Mouse (Mus musculus): Measurements from ENCODE around the gene Arid1b.

The Arid1b gene

DNA sequence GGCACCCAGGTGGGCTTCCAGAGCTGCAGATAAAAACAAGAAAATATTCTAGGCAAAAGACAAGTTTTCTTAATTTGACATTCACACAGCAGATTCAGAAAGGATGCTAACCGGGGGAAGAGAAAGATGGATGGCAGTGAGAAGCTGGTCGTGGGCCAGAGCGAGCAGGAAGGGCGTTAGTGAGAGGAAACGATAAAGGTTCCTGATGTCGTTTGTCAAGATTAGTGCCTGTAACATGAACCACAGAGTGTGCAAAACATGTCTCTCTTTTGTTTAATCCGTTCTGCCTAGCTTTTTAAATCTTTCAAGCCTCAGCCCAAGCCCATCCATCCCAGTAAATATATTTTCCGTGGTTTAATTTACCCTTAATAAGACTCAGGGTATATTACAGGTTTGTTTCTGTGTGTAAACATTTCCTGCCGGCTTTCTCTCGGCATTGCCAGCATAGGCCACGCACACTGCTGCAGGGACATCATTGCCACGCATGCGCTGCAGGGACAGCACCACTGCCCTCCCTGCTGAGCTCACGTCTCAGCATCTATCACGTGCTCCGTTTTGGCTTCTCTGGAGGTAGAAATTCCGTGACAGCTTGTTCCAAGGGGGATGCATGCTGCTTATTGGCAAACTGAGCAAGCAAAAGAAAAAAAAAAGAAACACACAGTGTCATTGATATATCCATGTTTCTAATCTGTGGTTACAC, 255.0 kb downstream of the Arid1b start:
- DNase-seq (ENCODE audit: low spot score), result peak; percentile 62

- no peak for DNase-seq (ENCODE audit: low spot score)
These were observed 255.6 kb downstream of the Arid1b start for GRCm38 (mm10) chr17:5249681-5250180.

DNA sequence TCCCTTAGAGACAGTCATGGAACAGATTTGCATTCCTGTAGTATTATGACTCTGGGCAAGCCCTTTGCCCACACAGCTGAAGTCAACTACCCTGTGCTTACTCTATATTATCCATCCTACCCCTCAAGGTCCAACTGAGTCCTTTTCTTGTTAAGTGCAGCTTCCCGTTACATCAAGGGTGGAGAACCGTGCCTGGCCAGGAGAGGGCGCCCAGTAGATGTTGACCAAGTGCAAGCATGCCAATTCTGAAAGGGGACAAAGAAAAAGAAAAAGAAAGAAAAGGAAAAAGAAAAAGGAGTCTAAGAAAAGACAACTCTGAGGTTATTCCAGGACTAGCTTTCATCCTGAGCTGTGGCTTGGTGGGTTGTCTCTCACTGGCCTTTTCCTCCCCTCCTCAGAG, 258.3 kb downstream of the Arid1b start:
- DNase-seq (ENCODE audit: low spot score), result peak; percentile 86

DNA sequence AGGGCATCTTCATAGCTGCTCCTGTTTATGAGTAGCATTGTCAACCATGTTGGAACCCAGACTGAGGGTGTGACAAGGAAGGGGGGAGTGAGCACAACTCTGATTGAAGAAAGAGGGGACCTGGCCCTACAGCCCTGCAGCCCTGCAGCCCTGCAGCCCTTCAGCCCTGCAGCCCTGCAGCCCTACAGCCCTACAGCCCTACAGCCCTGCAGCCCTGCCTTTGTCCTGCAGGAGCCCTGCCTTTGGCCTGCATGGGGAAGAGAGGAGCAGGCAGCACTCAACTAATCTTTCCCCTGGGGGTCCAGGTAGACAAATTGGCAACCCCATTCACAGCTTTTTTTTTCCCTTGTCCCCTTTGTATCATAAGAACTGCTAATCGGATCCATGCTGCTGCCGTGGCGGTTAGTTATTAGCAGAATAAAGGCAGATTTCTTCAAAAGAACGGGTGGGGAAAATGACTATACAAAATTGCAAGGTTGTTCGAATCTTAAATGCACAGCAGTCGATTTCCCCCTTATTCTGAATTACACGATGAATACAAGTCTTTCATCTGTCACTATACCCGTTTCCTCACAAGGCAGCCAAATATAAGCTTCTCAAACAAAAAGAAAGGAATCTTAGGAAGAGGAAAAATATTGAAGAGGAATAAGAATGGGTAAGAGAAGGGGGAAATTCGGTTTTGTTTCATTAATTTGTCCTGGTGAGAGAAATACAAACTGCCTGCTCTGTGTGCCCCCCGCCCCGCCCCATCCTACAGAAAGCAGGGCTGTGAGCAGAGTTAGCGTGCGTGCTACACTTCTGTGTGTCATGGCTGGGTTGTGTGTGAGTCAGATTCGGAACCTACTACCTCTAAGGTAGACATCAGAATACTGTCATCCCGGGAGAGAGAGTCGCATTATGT, 260.8 kb downstream of the Arid1b start:
- no peak for DNase-seq (ENCODE audit: low spot score)

GRCm38 (mm10) chr17:5255618-5255933, 261.4 kb downstream of the Arid1b start:
- no peak for DNase-seq (ENCODE audit: low spot score)

- DNase-seq (ENCODE audit: low spot score), result no peak
These were observed 264.8 kb downstream of the Arid1b start for GRCm38 (mm10) chr17:5258978-5259377.

DNA sequence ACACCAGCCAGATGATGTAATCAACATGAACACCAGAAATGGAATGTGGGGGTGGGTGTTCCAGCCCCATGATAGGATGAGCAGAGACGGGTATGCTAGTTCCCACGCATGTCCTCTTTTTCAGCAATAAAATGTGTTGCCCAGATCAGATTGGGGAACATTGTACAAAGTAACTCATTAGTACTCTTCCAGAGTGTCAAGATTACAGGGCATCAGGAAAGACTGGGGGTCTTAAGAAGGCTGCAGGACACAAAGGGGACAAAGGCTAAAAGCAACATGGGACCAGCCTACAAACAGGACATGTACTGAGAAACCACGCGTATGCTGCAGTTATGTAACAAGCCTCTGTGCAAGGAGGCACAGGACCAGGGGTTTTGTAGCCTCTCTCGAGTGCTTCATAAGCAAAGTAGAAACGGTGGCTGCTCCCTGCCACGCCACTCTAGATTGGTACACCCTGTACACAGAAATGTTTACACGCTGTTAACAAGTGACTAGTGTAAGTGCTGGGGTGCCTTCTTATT, 267.1 kb downstream of the Arid1b start:
- DNase-seq (ENCODE audit: low spot score), result peak; percentile 59

DNA sequence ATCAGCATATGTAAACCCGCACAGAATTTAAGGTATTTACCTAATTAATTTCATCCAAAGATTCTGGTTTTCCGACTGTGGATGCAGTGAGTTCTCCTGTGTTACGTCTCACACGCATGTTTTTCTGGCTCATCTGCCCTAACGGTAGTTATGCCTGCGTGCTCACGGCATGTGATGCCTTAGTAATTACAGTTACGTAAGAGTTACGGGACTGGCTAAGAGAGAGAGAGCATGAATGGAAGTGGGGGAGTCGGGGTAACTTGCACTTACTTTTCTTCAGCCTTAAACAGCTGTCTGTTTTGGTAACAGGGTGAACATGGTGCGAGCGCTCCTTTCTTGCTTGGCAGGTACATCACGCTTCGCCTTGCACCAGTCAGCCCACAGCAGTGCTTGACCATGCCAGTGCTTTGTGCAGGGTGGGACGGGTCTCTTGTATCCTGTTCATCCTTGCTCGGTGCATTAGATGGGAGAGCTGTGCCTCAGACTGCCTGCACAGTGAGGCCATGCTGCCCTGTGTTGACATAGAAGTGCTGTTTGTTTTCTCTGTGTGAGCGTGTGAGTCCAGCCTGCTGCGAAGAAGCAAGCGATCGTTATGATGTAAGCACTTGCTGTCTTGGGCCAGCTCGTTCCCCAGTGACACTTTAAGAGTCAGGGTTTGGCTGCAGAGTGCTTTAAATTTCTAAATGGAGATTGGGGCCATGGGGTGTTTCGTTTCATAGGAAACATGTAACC, 267.9 kb downstream of the Arid1b start:
- DNase-seq (ENCODE audit: low spot score), result no peak

GRCm38 (mm10) chr17:5262788-5263187, 268.7 kb downstream of the Arid1b start:
- no peak for DNase-seq (ENCODE audit: low spot score)

GRCm38 (mm10) chr17:5264783-5265182, 270.7 kb downstream of the Arid1b start:
- DNase-seq (ENCODE audit: low spot score), result no peak

GRCm38 (mm10) chr17:5265615-5266014, 271.5 kb downstream of the Arid1b start:
- DNase-seq (ENCODE audit: low spot score), result no peak

GRCm38 (mm10) chr17:5267747-5268146, 273.6 kb downstream of the Arid1b start:
- DNase-seq (ENCODE audit: low spot score), result no peak

DNA sequence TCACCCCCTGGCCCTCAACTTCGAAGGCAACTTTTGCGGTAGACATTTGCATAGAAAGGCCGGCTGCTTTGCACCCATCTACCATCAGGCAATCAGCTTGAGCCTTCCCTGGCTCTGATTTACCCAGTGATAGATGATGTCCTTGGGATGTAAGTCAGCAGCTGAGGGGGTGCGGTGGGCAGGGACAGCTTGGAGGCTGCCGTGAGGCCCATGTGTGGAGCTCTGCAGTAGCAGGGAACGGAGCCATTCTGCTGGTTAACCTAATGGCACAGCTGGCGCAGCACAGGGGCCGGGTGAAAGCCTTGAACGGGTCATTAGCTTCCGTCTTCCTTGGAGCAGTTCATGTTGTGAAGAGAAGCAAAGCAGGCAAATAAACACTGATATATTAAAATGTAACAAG, 275.2 kb downstream of the Arid1b start:
- DNase-seq (ENCODE audit: low spot score), result no peak

DNA sequence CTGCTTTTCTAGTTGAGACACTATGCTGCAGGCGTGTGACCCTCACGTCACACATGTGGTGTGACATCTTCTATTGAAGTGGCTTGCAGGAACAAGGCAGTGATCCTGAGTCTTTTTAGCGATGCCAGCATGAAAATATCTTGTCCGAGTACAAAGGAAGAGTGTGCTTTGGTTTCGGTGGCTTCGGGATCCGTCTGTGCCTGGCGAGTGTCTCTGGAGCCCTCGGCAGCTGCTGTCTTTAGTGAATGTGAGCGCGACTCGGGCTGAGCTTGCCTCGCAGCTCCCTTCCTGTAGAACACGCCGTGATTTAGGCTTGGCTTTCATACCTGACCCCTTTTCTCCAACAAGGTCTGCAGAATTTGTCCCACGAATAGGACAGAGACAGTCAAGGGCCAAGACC, 275.6 kb downstream of the Arid1b start:
- DNase-seq (ENCODE audit: low spot score), result no peak

DNA sequence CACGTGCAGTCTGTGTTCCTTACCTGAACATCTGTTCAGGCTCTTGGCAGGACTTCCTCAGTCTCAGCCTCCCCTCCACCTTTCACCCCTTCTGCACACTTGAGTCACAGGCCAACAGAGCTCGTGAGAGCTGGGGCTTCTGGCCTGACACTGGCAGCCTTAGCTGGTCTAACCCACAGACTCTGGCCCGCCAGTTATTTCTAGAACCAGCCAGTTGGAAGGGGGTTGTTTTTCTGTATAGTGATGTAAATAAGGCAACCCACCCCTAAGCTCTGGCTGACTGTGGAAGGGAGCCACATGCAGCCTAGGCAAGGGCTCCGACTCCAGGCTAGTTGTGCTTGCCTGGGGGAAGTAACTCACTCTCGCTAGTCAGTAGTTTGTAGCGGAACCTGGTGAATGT, 276.7 kb downstream of the Arid1b start:
- no peak for DNase-seq (ENCODE audit: low spot score)

DNA sequence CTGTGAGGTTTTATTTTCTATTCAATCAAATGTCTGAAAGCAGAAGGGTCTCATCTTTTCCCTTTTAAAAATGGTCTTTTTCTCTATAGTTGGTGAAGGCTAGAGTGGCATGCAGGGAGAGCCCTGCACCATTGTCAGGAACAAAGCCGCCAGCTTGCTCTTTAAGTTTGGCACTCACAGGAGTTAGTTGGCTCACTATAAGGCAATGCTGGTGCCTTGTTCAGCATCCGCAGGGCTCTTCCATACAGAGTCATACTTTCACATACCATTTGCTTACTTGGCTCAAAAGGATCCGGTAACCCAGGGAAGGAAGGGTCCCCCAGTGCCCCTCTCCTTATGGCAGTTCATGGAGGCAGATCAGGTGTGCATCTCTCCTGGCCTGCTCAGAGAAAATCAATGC, 279.0 kb downstream of the Arid1b start:
- no peak for DNase-seq (ENCODE audit: low spot score)

DNA sequence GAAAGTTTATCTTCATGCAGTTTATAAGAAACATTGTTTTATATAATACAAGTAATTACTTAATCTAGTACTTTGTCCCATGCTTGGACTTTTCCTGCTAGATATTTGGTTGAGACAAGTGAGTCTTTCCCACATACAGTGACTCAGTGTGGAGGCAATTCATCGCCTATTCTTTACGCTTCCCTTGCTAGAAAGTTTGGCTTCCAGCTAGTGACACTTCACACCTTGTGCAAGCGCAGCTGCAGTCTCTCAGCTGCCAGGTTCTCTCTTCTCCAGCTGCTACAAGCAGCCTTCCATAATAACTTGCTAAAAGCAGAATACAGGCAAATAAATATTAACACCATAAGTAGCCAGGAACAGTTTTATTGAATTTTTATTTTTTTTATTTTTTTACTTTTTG, 279.6 kb downstream of the Arid1b start:
- no peak for DNase-seq (ENCODE audit: low spot score)

GRCm38 (mm10) chr17:5274429-5274828, 280.3 kb downstream of the Arid1b start:
- DNase-seq (ENCODE audit: low spot score), result no peak

- no peak for DNase-seq (ENCODE audit: low spot score)
These were observed 281.6 kb downstream of the Arid1b start for GRCm38 (mm10) chr17:5275749-5276148.

DNA sequence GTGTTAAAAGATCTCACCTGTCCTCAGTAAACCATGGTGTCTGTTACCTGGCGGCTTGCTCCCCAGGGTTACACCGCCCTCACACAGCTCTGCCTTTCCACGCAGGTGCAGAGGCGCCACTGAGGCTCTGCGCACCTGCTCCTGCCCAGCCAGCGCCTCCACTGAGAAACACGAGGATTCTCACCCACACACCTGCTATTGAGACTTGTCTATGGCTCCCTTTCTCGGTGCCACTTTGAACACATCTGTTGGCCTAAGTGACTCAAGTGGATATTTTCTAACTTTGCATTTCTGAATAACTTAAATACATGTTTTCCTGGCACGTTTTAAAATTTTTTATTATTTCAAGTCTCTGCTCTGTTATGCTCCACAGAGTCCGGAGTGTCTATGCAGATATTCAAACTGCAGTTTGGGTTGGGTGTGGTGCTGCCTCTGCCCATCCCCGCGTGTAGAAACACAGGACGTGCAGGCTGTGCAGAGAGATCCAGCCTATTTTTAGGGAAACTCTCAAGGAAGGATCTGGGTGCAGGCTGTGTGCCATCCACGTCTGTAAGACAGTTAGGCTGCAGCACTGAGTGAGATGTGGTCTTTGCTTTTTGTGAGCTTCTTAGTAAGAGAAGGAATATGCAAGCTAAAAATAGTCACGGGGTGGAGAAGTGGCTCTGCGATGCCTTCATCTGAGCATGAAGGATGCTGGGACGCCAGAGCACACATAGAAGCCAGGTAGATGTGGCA, 283.2 kb downstream of the Arid1b start:
- DNase-seq (ENCODE audit: low spot score), result no peak

GRCm38 (mm10) chr17:5280499-5281053, 286.4 kb downstream of the Arid1b start:
- DNase-seq (ENCODE audit: low spot score), result no peak

All from layer of hippocampus, adult 11-12 months (tissue).